Mouse (Mus musculus): Measurements from ENCODE around the gene Fzd7. TPM values are rescaled to one million over a fixed set of nuclear protein-coding genes. Genes with fewer than 3 reads are reported as not detected.

Fzd7 gene
- 0.25 TPM for polyA plus RNA-seq (2017; shearing (Covaris generic))

DNA sequence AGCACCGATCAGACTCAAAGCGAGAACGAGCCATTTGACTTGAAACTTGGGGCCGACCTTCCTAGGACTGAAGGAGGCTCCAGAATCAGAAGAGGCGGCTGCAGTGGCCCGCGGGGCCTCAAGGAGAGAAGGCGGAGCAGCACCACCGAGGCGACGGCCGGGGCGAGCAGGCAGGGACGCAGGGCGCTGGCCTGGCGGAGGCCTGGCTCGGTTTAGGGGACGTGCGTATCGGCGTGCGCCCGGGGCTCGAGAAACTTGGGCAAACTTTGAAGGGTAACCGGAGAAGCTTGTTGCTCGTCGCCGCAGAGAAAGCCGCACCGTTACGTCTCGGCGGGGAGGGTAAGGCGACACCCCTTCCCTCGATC is at the start of gene Fzd7:
Gene Fzd7, plus strand, starts transcription at position 94 of the 365 bp plus-strand sequence.

DNA sequence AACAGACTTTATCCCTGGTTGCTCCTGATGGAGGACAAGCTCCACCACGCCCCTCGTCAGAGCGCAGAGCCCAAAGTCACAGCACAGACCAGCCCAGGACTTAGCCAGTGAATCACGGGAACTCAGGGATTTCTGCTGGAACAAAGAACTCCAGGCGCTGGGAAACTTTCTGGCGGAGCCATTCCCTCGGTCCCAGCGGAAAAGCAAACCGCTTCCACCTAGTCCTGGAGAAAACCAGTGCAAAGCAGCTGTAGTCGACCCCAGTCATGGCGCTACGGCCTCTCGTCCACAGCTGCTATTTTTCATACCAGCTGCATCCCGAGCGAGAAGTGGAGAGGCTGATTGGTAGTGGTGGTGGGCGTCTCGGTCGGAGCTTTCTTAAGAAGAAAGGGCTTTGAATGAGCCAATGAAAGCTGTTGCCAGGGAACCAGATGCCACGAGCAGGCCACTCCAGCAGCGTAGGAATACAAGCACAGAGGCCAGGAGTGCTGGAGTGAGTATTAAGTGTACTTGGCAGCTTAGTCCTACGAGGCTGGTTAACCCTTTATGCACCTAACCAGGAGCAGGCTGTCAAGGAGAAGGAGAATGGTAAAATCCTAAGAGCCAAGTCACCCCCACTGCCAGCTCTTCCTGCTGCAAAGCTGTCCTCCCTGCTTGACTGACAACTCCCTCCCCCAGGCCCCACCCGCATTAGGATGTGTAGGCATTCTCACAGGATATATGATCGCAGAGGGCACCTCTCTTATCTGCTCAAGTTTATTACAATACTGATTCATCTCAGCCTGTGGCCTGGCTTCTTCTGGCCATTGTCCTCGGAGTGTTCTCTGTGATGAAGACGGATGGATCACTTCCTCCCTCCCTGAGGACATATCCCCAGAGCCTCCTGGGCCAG is 34.0 kb downstream of the Fzd7 start, which contains the start of gene Gm973:
Gene Gm973, plus strand, starts transcription at position 239 of the 892 bp plus-strand sequence.

Other genes starting within 250 kb of the Fzd7 start
- 10.4 TPM for gene Als2, start 245.2 kb upstream of the Fzd7 start, polyA plus RNA-seq (2017; shearing (Covaris generic))
- not detected for gene Cdk15, start 225.5 kb upstream of the Fzd7 start, polyA plus RNA-seq (2017; shearing (Covaris generic))
- not detected for gene Gm973, start 33.8 kb downstream of the Fzd7 start, polyA plus RNA-seq (2017; shearing (Covaris generic))
- gene Sumo1, start 188.4 kb downstream of the Fzd7 start, polyA plus RNA-seq (2017; shearing (Covaris generic)): 355 TPM
- 276 TPM for gene Nop58, start 202.5 kb downstream of the Fzd7 start, polyA plus RNA-seq (2017; shearing (Covaris generic))

All from naive thymus-derived CD4-positive, alpha-beta T cell, adult 5 months (primary cell).